Mouse (Mus musculus): ENCODE data around the gene Prodh2.

GRCm38 (mm10) chr7:30444154-30444970, 49.1 kb upstream of the Prodh2 start:
- TF ChIP-seq POLR2A (IDR thresholded peaks at IDR 0.05; ENCODE audit: borderline replicate concordance, extremely low read depth, insufficient read depth, insufficient read length, poor library complexity, severe bottlenecking): no peak
- no peak for TF ChIP-seq CTCF (IDR thresholded peaks at IDR 0.05; ENCODE audit: borderline replicate concordance, extremely low read depth, insufficient read depth, insufficient read length)

Measured in brain, embryonic 14.5 days (tissue).